Mouse (Mus musculus) thymus, adult 2 months (tissue): ENCODE measurements at regions not wholly inside any gene's neighbourhood (a gene's known extent, or its start where the extent isn't known, plus 50 kb on each side); places are given as distances from the start of the nearest gene placed in this dataset.

Experiments
- CTCF ChIP-seq: fragments of 200-500 bp; IDR thresholded peaks from 2 replicates; pipeline ENCODE4 v1.5.1; 2012; ENCODE audit warnings: mild to moderate bottlenecking, control low read depth, low read length, moderate library complexity, borderline replicate concordance; ENCODE audit not compliant: control insufficient read depth, poor library complexity, insufficient read depth; ENCODE audit errors: extremely low read depth
- POLR2A ChIP-seq: fragments of 200-500 bp; IDR thresholded peaks from 2 replicates; pipeline ENCODE4 v1.6.1; 2012; ENCODE audit warnings: mild to moderate bottlenecking, low read length, control low read depth, moderate library complexity; ENCODE audit not compliant: control insufficient read depth, poor library complexity, insufficient read depth; ENCODE audit errors: extremely low read depth

DNA sequence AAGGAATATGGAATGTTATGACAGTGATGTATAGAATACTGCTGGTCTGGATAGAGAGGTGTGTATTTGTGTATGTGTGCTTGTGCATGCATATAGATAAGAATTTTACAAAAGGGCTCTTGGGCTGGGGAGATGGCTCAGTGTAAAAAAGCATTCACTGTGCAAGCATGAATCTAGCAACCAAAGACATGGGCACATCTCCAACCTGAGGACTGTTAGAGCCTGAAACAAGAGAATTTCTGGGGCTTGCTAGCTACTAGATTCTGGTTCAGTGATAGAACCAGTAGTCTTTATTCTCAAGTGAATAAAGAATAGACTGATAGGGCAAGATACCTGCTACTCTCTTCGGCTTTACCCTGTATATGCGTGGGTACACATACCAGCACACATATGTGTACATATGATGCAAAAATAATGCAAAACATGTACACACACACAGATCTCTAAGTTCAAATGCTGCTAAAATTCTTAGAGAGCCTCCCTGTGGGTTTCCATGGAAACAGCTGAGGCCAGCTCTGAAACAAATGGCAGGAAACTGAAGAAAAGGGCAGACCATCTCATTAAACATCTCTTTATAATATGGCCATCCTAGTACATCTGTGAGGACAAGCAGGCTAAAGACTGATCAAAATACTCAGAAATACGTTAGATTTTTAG is 166.8 kb upstream of the Ddx18 start:
- TF ChIP-seq CTCF (no peak), POLR2A (no peak)
